Mouse (Mus musculus) left cerebral cortex, postnatal 14 days (tissue): Measurements from ENCODE around the gene Rbm45. TPM values are rescaled to one million over a fixed set of nuclear protein-coding genes. Genes with fewer than 3 reads are reported as not detected.

Experiments used
- DNase-seq, 2 experiments: peaks; one replicate each; pipeline ENCODE4 v3.0.0; 2021 to 2022; ENCODE audit warnings: low spot score in 2 of 2, mixed read lengths in 1 of 2
- intact Hi-C: fragments of 180-260 bp; cut with DNase I; formaldehyde crosslinking; loops from one replicate; pipeline ENCODE4 v1.15.1; 2025
- long read RNA-seq, 2 experiments: library from polyadenylated mRNA; stranded (forward); transcript quantifications; one replicate each; pipeline ENCODE4 v2.0.0; 2021
- total RNA-seq, 2 experiments: library from RNA; stranded (reverse); gene quantifications; 2 replicates each; pipeline ENCODE4 v1.2.3; 2021

Gene Rbm45
- total RNA-seq = 10 to 100 TPM; 38.2 to 40.2 TPM
- long read RNA-seq, experiment 1, transcript Rbm45-201 (10 exons, 1,898 nt) = major isoform, 18 of 21 reads
- long read RNA-seq, experiment 1, partial matches to known transcripts = 2 of 21 reads
- long read RNA-seq, experiment 1, other reads (novel, unspliced or antisense) = 1 of 21 reads
- long read RNA-seq, experiment 2, transcript Rbm45-201 (10 exons, 1,898 nt) = major isoform, 6 of 11 reads
- long read RNA-seq, experiment 2, partial matches to known transcripts = 2 of 11 reads
- long read RNA-seq, experiment 2, other reads (novel, unspliced or antisense) = 3 of 11 reads

DNA sequence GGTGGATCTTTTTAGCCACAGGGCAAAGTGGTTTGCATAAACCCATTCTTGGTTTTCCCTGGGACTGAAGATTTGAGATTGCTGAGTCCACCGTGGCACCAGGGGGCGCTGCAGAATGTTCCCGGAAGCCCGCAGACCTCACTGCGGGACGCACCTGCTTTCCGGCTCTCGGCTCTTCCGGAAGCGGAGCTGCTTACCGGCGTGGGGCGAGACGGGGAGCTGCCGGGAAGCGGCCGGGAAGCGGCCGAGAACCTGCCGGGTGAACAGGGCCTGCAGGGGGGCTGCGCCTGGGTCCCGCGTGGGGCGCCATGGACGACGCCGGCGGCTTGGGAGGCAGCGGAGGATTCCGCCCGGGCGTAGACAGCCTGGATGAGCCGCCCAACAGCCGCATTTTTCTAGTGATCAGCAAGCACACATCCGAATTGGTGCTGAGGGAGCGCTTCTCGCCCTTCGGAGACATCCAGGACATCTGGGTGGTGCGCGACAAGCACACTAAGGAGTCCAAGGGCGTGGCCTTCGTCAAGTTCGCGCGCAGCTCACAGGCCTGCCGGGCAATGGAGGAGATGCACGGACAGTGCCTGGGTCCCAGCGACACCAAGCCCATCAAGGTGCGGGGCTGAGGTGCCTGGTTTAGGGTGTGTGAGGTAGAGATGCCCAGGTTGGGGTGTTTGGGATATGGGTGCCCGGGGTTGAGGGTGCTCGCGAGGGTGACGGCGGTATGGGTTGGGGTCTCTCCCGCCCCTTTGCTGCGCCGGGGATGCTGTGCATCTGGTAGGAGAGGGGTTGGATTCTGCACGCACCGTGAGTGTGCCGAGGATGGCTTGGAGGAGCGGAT is at the start of gene Rbm45:
Rbm45 (plus strand) TSS at position 164 of the 835 bp plus-strand sequence.
- intact Hi-C loops = loop anchor here (1.0 kb wide), 1 partner anchor 248 kb away; no protein-coding TSS in a partner anchor
- peak; percentile 86 to 92 for DNase-seq

DNA sequence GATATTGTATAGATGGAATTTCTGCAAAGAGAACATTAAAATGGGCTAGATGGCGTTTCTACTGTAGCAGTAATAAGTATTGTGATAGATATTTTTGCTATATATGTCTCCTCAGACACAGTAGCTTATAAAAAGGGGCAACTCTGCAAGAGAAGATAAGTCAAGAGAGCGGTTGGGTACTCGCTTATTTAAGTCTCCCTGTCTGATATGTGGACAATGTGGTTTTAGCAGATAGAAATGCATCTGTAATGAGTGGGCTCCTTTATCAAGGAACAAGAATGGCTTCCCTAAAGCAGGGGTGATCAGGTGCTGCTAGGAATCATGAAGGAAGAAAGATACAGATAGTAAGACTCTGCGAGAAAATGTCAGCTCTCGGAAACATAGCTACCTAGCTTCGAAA is 49.4 kb upstream of the Rbm45 start:
- DNase-seq = no peak
- intact Hi-C loops = no loop called here

DNA sequence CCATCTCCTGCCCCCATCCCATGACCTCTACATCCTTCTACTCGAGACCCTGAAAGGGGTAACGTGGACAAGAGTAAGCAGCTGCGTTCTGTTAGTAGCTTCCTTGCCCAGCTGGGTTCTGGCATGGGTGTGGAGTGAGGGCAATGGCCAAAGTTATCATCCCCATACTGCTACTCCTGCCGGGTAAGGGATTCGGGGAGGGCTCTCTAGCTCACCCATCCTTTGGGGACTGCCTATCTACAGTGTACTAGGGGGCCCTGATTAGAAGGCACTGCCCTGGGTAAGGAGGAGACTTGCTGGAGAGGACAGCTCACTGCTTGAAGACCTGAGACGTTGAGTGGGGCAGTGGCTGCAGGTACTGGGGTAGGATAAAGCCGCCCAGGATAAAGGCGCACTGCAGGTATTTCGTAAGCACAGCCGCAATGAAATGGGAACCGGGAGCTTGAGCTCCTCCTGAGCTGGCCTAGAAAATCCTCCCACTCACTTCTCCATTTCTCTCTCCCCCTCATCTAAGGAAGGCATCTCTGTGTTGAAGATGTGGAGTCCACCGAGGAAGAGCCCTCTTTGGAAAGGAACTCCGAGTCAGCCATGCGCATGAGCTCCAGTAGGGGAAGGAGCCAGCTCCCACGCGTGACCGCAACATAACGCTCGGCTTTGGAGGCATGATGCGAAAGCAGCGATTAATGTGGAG is 46.5 kb upstream of the Rbm45 start:
- intact Hi-C loops = no loop called here
- DNase-seq = peak; percentile 10 to 15

DNA sequence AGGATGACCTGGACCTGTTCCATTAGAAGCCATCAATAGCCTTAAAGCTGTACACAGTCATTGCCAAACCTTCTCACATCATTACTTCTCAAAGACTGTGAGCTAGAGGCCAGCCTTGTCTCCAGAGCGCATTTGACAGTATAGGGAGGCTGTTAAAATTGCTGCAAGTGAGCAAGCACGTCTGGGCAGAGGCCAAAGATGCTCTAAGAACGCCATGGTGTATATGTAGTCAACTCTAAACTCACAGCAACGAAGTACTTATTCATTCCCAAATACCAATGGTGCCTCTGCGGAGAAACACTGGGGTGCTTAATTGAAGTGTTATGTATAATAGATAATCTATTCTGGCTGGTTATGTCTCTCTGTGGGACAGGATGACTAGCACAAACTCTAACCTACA is 45.3 kb upstream of the Rbm45 start:
- no peak for DNase-seq
- intact Hi-C loops = no loop called here

DNA sequence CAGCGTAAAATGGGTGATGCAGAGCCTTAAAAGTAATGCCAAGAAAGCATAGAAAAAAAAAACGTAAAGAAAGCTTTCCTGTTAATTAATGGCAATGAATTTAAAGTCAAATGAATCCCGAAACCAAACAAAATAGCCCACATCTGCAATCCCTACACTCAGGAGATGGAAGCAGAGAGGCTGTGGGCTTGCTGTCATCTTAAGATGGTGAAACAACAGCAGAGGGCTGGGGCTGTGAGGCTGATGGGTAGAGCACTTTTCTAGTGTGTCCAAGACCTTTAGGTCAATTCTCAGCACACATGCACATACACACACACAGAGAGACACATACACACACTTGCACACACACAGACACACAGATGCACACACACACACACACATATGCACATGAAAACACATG is 43.6 kb upstream of the Rbm45 start:
- DNase-seq = no peak
- intact Hi-C loops = no loop called here

DNA sequence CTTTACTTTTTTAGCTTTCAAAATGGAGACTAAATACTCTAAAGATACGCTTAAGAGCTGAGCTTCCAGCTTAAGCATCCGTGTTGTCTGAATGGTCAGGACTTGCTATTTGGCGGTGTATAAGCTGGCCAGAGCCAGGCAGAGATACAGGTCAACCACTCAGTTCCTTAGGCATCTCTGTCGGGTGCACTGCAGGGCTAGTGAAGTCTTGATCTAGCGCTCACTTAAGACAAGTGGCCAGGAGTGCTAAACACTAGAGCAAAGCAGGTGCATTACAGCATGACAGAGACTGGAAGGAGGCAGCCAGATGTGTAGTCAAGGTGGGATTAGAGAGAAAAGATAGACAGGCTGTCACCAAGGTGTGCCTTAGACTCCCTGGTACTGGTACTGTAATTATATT is 39.7 kb upstream of the Rbm45 start:
- DNase-seq = no peak
- intact Hi-C loops = loop anchor here (10.0 kb wide), 1 partner anchor 205 kb away; no protein-coding TSS in a partner anchor

DNA sequence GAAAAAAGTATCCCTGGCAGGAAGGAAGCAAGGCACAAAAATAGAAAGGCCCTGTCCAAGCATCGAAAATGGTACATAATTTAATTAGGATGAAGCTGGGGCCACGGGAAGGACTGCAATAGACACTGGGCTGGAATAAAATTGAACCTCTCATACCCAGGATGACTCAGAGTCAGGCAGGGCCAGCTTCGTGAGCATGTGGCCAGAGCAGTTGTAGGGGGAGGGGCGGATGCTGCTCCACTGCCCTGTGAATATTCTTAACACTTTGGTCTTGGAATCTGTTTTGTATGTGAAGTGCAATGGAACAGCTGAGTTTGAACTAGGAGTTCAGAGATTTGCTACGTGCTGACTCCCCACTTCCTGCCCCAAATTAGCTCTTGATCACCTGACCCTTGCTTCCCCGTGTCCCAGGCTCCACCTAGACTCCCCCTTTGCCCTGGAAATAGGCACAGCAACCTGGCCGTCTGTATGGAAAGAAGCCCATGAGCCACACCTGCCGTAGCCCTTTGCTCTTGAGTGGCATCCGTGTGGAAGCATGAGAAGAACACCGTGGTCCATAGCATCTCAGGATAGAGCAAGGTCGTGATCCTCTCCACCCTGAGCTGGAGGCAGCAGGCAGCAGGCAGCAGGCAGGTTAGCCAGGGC is 37.5 kb upstream of the Rbm45 start:
- DNase-seq = no peak
- intact Hi-C loops = loop anchor here (10.0 kb wide), 1 partner anchor 207 kb away; no protein-coding TSS in a partner anchor

DNA sequence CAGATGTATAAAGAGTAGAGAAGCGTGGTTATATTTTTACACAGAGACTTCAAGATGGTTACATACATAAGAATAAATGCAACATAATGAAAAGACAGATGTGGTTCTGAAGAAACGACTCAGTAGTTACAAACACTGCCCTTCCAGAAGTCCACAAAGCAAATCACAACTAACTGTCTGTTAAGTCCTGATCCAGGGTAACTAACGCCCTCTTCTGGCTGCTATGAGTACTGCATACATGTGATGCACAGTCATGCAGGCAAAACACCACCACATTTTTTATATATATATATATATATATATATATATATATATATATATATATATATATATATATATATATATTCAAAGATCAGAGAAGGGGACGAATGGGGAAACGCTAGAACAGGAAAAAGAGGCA is 35.2 kb upstream of the Rbm45 start:
- peak; percentile 19 to 44 for DNase-seq
- intact Hi-C loops = loop anchor here (10.0 kb wide), 1 partner anchor 210 kb away; no protein-coding TSS in a partner anchor

DNA sequence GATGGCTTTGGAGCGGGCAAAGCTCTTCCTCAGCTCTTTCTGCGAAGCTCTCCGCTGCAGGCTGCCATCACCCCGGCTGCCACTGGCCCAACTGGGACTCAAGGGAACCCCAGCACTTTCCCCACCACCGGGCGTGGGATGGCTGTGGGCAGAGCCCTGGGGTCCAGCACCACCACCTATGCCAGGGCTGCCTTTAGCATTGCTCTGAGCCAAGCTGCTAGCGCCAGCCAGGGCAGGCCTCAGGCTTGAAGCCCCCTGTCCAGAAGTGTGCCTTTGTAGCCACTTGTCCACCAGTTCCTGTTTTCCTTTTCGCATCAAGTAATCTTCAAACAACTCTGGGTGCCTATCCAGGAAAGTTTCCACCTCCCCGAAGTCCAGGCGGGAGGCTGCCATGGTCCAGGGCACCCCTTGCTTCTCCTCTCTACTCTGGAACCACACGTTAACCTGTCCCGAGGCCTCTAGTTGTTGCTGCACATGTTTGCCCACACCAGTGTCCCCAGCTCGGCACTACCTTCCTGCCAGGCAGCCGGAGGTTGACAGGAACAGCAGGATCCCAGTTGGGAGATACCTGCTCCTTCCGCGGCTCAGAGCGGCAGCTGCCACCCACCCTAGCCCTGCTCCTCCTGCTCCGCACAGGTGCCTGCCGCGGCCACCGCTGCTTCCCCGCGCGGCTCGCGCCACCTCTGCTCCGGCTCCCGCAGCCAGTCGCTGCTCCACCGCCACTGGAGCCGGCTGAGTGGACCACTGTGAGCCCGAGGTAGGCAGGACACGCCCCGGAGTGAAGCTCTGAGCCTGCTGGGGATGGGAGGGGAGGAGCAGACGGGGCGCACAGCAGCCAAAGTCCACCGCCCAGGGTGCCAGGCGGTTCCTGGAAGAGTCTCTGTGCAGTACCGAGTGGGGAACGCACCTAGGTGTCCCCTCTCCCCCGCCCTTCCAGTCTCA is 31.3 kb upstream of the Rbm45 start, which contains the start of gene Pde11a:
Pde11a (minus strand) TSS at position 560 of the 942 bp plus-strand sequence.
- intact Hi-C loops = loop anchor here (5.0 to 10.0 kb wide), 2 partner anchors 81 to 214 kb away; no protein-coding TSS in a partner anchor
- DNase-seq = peak in 1 of 2 experiments; percentile 11

DNA sequence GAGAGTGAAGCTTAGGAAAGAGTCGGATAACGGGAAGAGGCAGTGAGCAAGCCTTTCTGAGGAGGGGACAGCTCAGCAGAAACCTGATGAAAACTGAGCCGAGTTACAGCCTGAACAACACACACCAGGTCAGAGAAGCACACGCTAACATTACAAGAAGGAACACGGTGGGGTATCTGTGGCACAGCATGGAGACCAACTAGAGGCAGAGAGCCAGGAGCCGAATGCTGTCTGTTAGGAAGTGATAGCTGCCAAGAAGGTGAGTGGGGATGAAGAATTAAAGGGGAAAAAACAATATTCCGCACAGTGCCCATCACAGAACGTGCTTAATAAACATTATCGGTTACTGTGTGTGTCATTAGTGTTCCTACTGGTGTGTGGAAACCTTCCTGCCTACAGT is 27.6 kb upstream of the Rbm45 start:
- intact Hi-C loops = no loop called here

DNA sequence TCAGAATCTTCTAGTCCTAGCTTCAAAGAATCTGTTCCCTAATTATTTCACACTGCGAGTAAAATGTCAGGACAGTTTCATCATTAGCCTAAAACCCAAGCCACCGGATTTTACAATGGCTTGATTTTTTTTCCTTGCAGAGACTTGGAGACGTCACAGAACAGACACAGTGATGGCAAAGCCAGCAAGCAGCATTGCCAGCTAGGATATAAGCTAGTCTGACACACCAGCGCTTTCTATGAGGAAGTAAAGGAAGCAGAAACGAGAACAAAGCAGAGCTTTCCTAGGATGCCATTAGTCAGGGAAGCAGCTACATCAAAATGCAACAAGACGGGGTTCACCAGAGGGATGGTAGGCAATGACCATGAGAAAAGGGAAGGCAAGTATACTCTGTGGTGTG is 21.9 kb upstream of the Rbm45 start:
- intact Hi-C loops = no loop called here
- DNase-seq = no peak

More for the DNA sequence above, 27.6 kb upstream of the Rbm45 start:
- no peak for DNase-seq

DNA sequence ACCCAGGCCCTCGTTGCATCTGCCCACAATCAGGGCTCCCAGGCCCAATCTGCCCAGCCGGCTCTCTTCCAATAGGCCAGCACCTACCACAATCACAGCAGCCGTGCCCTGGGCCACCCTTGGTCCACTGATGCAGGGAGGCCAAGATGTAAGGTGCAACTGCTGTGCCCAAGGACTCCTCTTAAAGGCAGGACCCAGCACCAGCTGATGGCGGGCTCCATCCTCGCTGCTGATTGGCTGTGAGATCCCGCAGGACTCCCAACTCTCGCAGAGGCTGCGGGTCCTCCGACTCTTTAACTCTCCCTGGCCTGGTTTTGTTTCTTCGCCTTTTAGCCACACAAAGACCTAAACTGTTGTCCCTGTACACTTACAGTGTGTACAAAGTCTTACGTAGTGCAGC is 9.6 kb upstream of the Rbm45 start, which contains the start of gene Cyct:
Cyct (minus strand) TSS at position 225 of the 400 bp plus-strand sequence.
- no peak for DNase-seq
- intact Hi-C loops = loop anchor here (5.0 kb wide), 2 partner anchors 108 to 233 kb away; no protein-coding TSS in a partner anchor

DNA sequence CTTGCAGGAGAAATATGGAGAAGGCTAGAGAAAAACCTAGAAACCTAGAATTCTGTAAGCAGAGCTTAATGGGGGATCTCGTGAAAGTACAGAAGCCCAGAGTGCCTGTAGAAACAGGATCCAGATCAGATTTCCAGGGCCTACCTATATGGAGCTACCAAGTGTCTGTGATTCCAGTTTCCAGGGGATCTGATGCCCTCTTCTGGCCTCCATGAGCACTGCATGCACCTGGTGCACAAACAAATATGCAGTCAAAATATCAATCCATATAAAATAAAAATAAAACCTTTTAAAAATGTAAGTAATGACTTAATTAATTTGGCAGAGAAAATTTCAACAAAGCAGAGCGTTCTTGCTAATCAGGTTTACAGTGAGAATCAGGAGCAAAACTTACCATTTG is 7.7 kb upstream of the Rbm45 start:
- DNase-seq = peak; percentile 23 to 31
- intact Hi-C loops = loop anchor here (5.0 kb wide), 2 partner anchors 110 to 235 kb away; no protein-coding TSS in a partner anchor

DNA sequence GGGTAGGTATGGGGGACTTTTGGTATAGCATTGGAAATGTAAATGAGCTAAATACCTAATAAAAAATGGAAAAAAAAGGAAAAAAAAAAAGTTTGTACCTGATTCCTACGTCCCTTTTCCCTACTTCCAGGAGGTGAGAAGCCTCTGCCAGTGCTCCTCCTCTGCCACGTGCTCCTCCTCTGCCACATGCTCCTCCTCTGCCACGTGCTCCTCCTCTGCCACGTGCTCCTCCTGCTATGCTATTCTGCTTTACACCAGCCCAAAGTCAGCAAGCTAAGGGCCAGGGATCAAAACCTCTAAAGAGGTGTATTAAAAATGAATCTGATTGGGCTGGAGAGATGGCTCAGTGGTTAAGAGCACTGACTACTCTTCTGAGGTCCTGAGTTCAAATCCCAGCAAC is 4.0 kb upstream of the Rbm45 start:
- no peak for DNase-seq
- intact Hi-C loops = no loop called here

DNA sequence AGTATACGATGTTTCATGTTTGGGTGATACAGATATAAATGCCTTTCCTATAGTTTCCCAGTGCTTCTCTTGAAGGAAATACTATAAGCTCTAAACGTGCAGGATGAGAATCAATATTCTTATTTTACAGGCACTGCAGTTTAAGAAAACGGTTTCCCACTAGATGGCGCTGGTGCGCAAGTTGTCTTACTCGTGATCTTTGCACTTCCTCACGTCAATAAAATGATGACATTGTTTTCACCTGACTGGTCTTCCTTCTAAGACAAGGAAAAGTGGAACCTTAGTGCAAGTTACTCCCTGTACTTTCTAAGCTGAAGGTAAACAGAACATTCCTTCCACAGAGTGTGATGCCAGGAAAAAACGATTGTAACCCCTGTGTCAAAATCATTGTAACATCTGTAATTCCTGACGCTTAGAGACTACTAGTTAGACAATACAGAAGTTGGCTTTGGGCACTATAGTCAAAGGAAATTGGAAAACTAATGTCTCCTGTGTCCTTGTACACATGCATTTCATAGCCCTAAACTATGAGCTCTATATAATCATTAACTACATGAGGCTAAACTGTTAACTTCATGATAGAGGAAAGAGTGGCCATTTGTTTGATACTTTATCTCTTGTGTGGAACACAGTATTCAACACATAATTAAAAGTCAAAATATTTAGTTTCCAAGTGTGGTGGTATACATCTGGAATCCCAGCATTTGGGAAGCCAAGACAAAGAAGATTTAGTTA is 2.4 kb upstream of the Rbm45 start:
- intact Hi-C loops = no loop called here

DNA sequence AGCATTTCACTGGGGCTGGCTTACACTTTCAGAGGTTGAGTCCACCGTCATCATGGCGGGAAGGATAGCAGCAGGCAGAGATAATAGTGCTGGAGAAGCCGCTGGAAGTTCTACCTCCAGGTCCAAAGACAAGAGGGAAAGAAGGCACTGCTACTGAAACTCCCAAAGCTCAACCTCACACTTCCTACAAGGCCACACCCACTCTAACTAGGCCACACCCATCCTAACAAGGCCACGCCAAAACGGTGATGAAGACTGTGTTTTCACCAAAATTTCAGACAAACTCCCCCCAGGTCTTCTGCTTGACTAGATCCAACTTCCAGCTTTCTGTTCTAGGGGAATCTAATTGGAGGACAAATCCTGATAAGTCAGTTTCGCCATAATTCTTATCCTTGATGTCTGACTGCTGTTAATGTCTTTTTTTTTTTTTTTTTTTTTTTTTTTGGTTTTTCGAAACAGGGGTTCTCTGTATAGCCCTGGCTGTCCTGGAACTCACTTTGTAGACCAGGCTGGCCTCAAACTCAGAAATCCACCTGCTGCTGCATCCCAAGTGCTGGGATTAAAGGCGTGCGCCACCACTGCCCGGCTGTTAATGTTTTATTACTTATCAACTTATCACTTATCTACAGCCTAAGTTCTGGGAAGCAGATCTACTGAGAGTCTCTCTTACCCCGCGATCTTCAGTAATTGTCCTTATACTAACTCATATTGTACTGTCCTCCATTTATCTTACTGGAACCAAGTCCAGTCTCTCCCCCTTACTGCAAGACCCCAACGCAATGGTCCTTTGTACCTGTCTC is 723 bp upstream of the Rbm45 start:
- intact Hi-C loops = loop anchor here (1.0 kb wide), 1 partner anchor 249 kb away; no protein-coding TSS in a partner anchor
- DNase-seq = no peak

More for the DNA sequence above, 2.4 kb upstream of the Rbm45 start:
- DNase-seq = peak; percentile 72 to 90

DNA sequence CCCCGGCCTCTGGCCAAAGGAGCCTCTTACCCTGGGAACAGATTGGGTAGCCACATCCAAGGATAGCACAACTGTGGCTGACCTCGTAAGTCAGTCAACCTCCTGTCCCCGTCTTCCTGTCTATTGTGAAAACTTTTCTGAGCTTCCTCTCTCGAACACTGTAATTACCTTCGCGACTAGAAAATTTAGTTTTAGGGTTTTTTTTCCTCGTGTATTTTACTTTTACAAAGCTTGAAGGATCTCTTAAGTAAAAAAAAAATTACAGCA is 805 bp downstream of the Rbm45 start:
- no peak for DNase-seq
- intact Hi-C loops = no loop called here
